Mouse (Mus musculus) liver, postnatal 0 days (tissue): ENCODE data around the gene Igflr1.

ENCODE experiments used
- CTCF ChIP-seq: sonication (generic); IDR thresholded peaks from 2 replicates; pipeline ENCODE4 v1.5.1; 2016; ENCODE audit warnings: antibody characterized with exemption, low read depth
- EP300 ChIP-seq: IDR thresholded peaks from 2 replicates; pipeline ENCODE4 v1.6.1; 2016; ENCODE audit warnings: antibody characterized with exemption, low read depth, mild to moderate bottlenecking

- TF ChIP-seq CTCF = peak; percentile 73
- TF ChIP-seq EP300 = no peak
Measured at GRCm38 (mm10) chr7:30613529-30614112, 48.4 kb downstream of the Igflr1 start.
